Mouse (Mus musculus) E14TG2a.4 (cell line): ENCODE data around the gene Mtx2.

Experiments used
- CTCF ChIP-seq: conservative IDR thresholded peaks from 2 replicates; pipeline ENCODE4 v1.5.1; 2014; ENCODE audit warnings: low read length
- NANOG ChIP-seq: IDR thresholded peaks from 2 replicates; pipeline ENCODE4 v1.6.1; 2014; ENCODE audit warnings: borderline replicate concordance, low read length, mixed read lengths
- POU5F1 ChIP-seq: IDR thresholded peaks from 2 replicates; pipeline ENCODE4 v1.6.1; 2014; ENCODE audit warnings: low read length, borderline replicate concordance

- TF ChIP-seq CTCF, result no peak
- no peak for TF ChIP-seq NANOG
- no peak for TF ChIP-seq POU5F1
Measured at GRCm38 (mm10) chr2:74862070-74862476, 36.5 kb downstream of the Mtx2 start.
